Mouse (Mus musculus) bone marrow macrophage, adult 2 months (primary cell): ENCODE measurements around the gene Oas3.

ENCODE experiments used
- CTCF ChIP-seq: IDR thresholded peaks from 2 replicates; pipeline ENCODE4 v1.5.1; 2012; ENCODE audit warnings: low read depth, mild to moderate bottlenecking, low read length, moderate library complexity
- POLR2A ChIP-seq: IDR thresholded peaks from 2 replicates; pipeline ENCODE4 v1.6.1; 2012; ENCODE audit warnings: mild to moderate bottlenecking, low read depth, low read length, borderline replicate concordance

DNA sequence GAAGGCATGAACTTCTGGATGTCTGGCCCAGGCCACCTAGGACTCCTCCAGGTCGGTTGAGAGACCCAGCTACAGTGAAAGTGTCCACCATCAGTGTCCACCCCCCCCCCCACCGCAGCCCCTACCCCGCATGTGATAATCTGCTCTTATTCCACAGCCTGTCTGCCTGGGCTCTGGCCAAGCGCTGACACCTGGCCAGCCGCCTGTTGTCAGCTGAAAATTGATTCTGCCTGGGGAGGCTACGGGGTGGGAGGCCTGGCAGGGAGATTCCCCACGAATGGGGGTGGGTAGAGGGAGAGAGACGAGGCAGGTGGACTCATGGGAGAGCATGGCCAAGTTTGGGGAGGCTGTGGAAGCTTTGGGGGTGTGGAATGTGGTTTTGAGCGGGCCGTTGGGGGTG, 60.3 kb downstream of the Oas3 start:
- TF ChIP-seq CTCF (no peak), POLR2A (no peak)
